Mouse (Mus musculus) Patski (cell line): ENCODE results near the gene Olfr895. TPM values are rescaled to one million over a fixed set of nuclear protein-coding genes. Genes with fewer than 3 reads are reported as not detected.

ENCODE experiments used
- ATAC-seq: fragments of 100-300 bp; one replicate; pipeline ENCODE4 v1.8.0; 2021
- CTCF ChIA-PET: fragments of 350-600 bp; sonication (Branson Sonifier 250); formaldehyde crosslinking; loops from one replicate; lab custom pipeline; 2022; ENCODE audit warnings: inconsistent platforms; lab: Charles Lee
- POLR2A ChIA-PET: fragments of 350-600 bp; sonication (Branson Sonifier 250); formaldehyde crosslinking; loops from one replicate; lab custom pipeline; 2022; ENCODE audit warnings: antibody characterized with exemption, inconsistent platforms; lab: Charles Lee
- DNase-seq: peaks from one replicate; pipeline ENCODE4 v3.0.0-alpha.2; 2011; ENCODE audit warnings: low read depth, low spot score
- H3K27me3 ChIP-seq: fragments of 371-371 bp; one replicate; pipeline ENCODE4 v1.5.1; 2021
- CTCF ChIP-seq: fragments of 100-300 bp; IDR thresholded peaks from one replicate; pipeline ENCODE4 v1.5.1; 2021
- in situ Hi-C: fragments of 300-500 bp; cut with MboI; formaldehyde crosslinking; loops from 3 replicates; pipeline ENCODE4 v1.11.1; 2018; ENCODE audit warnings: low pct_unique_long_range_greater_than_20kb, mixed read lengths
- polyA plus RNA-seq: library from polyadenylated mRNA; unstranded; gene quantifications from one replicate; pipeline ENCODE4 v1.2.3, GENCODE M21; 2021

Olfr895 gene
- polyA plus RNA-seq: not detected

- in situ Hi-C loops: no loop called here
- DNase-seq: no peak
- CTCF ChIA-PET: no interaction called here
- no peak for TF ChIP-seq CTCF
- ATAC-seq: no peak
- no peaks in the 10 kb centered on the region for H3K27me3 ChIP-seq
- POLR2A ChIA-PET: no interaction called here
Measured at GRCm38 (mm10) chr9:38267551-38267950, at the start of gene Olfr895. TSS of gene Olfr895 (plus strand) at chr9:38267851.

GRCm38 (mm10) chr9:38252474-38252873, 15.2 kb upstream of the Olfr895 start, which contains the start of gene Olfr143:
TSS of gene Olfr143 (plus strand) at chr9:38252774.
- in situ Hi-C loops: no loop called here
- no peaks in the 10 kb centered on the region for H3K27me3 ChIP-seq
- ChIA-PET CTCF (no interaction called here), POLR2A (no interaction called here)
- no peak for TF ChIP-seq CTCF
- DNase-seq (no peak), ATAC-seq (no peak)

GRCm38 (mm10) chr9:38290807-38291206, 23.2 kb downstream of the Olfr895 start, which contains the start of gene Olfr896-ps1:
TSS of gene Olfr896-ps1 (plus strand) at chr9:38291107.
- ChIA-PET POLR2A (no interaction called here), CTCF (interaction anchor here (1.4 kb wide), 1 partner anchor 29 kb away, joined by 3 read pairs; no protein-coding TSS in a partner anchor)
- H3K27me3 ChIP-seq: no peaks in the 10 kb centered on the region
- DNase-seq (no peak), ATAC-seq (no peak)
- in situ Hi-C loops: no loop called here
- no peak for TF ChIP-seq CTCF

Other genes starting within 250 kb of the Olfr895 start
- gene Olfr883, start 242.0 kb upstream of the Olfr895 start, polyA plus RNA-seq: not detected
- not detected for gene Olfr884, start 221.3 kb upstream of the Olfr895 start, polyA plus RNA-seq
- gene Olfr885, start 206.5 kb upstream of the Olfr895 start, polyA plus RNA-seq: not detected
- gene Olfr887, start 183.8 kb upstream of the Olfr895 start, polyA plus RNA-seq: not detected
- not detected for gene Olfr888, start 159.7 kb upstream of the Olfr895 start, polyA plus RNA-seq
- gene Olfr889, start 152.7 kb upstream of the Olfr895 start, polyA plus RNA-seq: 0.05 TPM
- gene Olfr890, start 125.3 kb upstream of the Olfr895 start, polyA plus RNA-seq: not detected
- gene Olfr891, start 87.0 kb upstream of the Olfr895 start, polyA plus RNA-seq: not detected
- not detected for gene Olfr893, start 59.5 kb upstream of the Olfr895 start, polyA plus RNA-seq
- gene Olfr894, start 49.8 kb upstream of the Olfr895 start, polyA plus RNA-seq: not detected
- not detected for gene Olfr143, start 15.1 kb upstream of the Olfr895 start, polyA plus RNA-seq
- gene Olfr896-ps1, start 23.3 kb downstream of the Olfr895 start, polyA plus RNA-seq: not detected
- gene Olfr25, start 61.2 kb downstream of the Olfr895 start, polyA plus RNA-seq: not detected
- not detected for gene Olfr898, start 80.6 kb downstream of the Olfr895 start, polyA plus RNA-seq
- gene Olfr250, start 99.0 kb downstream of the Olfr895 start, polyA plus RNA-seq: not detected
- not detected for gene Olfr251, start 109.2 kb downstream of the Olfr895 start, polyA plus RNA-seq
- not detected for gene Olfr147, start 133.8 kb downstream of the Olfr895 start, polyA plus RNA-seq
- not detected for gene Olfr901, start 161.6 kb downstream of the Olfr895 start, polyA plus RNA-seq
- gene Olfr902, start 179.8 kb downstream of the Olfr895 start, polyA plus RNA-seq: not detected
- not detected for gene Olfr904, start 195.3 kb downstream of the Olfr895 start, polyA plus RNA-seq
- gene Olfr905, start 203.3 kb downstream of the Olfr895 start, polyA plus RNA-seq: 0.05 TPM
- gene Olfr906, start 219.2 kb downstream of the Olfr895 start, polyA plus RNA-seq: not detected
- not detected for gene Olfr907, start 227.9 kb downstream of the Olfr895 start, polyA plus RNA-seq